Mouse (Mus musculus) midbrain, embryonic 14.5 days (tissue): ENCODE data around the gene Htr6. TPM values are rescaled to one million over a fixed set of nuclear protein-coding genes. Genes with fewer than 3 reads are reported as not detected.

ENCODE experiments used
- ATAC-seq: fragments of 200-750 bp; cut with Nextera tagmentation; 2 replicates; pipeline ENCODE4 v1.8.0; 2017; ENCODE audit warnings: moderate number of reproducible peaks, moderate library complexity; ENCODE audit not compliant: low FRiP score, low TSS enrichment
- DNase-seq: peaks from one replicate; pipeline ENCODE4 v3.0.0-alpha.2; 2015
- H3K27ac ChIP-seq: fragments of 300-500 bp; sonication (generic); replicated peaks from 2 replicates; pipeline ENCODE4 v1.5.1; 2014; ENCODE audit warnings: mild to moderate bottlenecking, low read depth, low read length, moderate library complexity
- H3K27me3 ChIP-seq: fragments of 300-500 bp; sonication (generic); 2 replicates; pipeline ENCODE4 v1.6.1; 2014; ENCODE audit warnings: low read length, control low read depth, mixed read lengths; ENCODE audit not compliant: control insufficient read depth, insufficient read depth
- H3K36me3 ChIP-seq: fragments of 300-500 bp; sonication (generic); 2 replicates; pipeline ENCODE4 v1.6.1; 2014; ENCODE audit warnings: low read length, control low read depth; ENCODE audit not compliant: control insufficient read depth, insufficient read depth
- H3K4me1 ChIP-seq: fragments of 300-500 bp; sonication (generic); 2 replicates; pipeline ENCODE4 v1.6.1; 2014; ENCODE audit warnings: mild to moderate bottlenecking, antibody characterized with exemption, low read length, control low read depth; ENCODE audit not compliant: control insufficient read depth, insufficient read depth
- H3K4me2 ChIP-seq: fragments of 300-500 bp; sonication (generic); 2 replicates; pipeline ENCODE4 v1.6.1; 2014; ENCODE audit warnings: mild to moderate bottlenecking, low read length, moderate library complexity
- H3K4me3 ChIP-seq: fragments of 300-500 bp; sonication (generic); replicated peaks from 2 replicates; pipeline ENCODE4 v1.5.1; 2014; ENCODE audit warnings: low read depth, low read length
- H3K9ac ChIP-seq: fragments of 300-500 bp; sonication (generic); replicated peaks from 2 replicates; pipeline ENCODE4 v1.6.1; 2014; ENCODE audit warnings: mild to moderate bottlenecking, low read length, moderate library complexity
- H3K9me3 ChIP-seq: fragments of 300-500 bp; sonication (generic); 2 replicates; pipeline ENCODE4 v1.6.1; 2016; ENCODE audit warnings: low read length, control low read depth, mixed read lengths; ENCODE audit not compliant: control insufficient read depth
- WGBS: fragments of 180-500 bp; shearing (Covaris S2); extraction: QIAGEN DNeasy Blood & Tissue Kit; methylation state at CpG from one replicate; pipeline ENCODE4 v1.1.7; 2014; 5-methylcytosine and 5-hydroxymethylcytosine counted together
- polyA plus RNA-seq: library from polyadenylated mRNA; unstranded; fragments of >200 nt; fragmentation: Nextera tagmentation; extraction: Ambion mirVana; gene quantifications from 2 replicates; pipeline ENCODE4 v1.2.1, GENCODE M21; 2014

The Htr6 gene
- polyA plus RNA-seq, 1 experiment from 2014 or later = 0.32 TPM

GRCm38 (mm10) chr4:139059569-139059968 lies 15.8 kb downstream of the Htr6 start:
- H3K9me3 ChIP-seq = no peaks in the 10 kb centered on the region
- H3K27ac ChIP-seq = no peak overlapping the region
- H3K4me1 ChIP-seq = peaks cover 4% of the 10 kb centered on the region; the same call in 1 of the 2 replicates
- H3K9ac ChIP-seq = no peak overlapping the region
- DNase-seq (peak; percentile 47), ATAC-seq (no peak)
- H3K36me3 ChIP-seq = no peaks in the 10 kb centered on the region
- H3K4me3 ChIP-seq = no peak overlapping the region
- WGBS = 11% methylated on average over 7 of the region's 7 CpGs
- H3K4me2 ChIP-seq = no peak overlapping the region
- H3K27me3 ChIP-seq = 0 out of 2 replicates have a peak, but pooled peaks cover 3% of the 10 kb centered on the region

GRCm38 (mm10) chr4:139058029-139058428 lies 17.3 kb downstream of the Htr6 start:
- Histone ChIP-seq H3K27me3 (no peaks in the 10 kb centered on the region), H3K4me2 (no peak overlapping the region), H3K27ac (no peak overlapping the region), H3K9ac (no peak overlapping the region), H3K4me1 (peaks cover 4% of the 10 kb centered on the region; the same call in 1 of the 2 replicates), H3K4me3 (no peak overlapping the region), H3K9me3 (no peaks in the 10 kb centered on the region), H3K36me3 (no peaks in the 10 kb centered on the region)
- DNase-seq = no peak
- 87% methylated on average over 5 of the region's 5 CpGs for whole genome bisulfite sequencing
- ATAC-seq = no peak

GRCm38 (mm10) chr4:139057291-139057690 lies 18.1 kb downstream of the Htr6 start:
- peaks cover 4% of the 10 kb centered on the region; the same call in 1 of the 2 replicates for H3K4me1 ChIP-seq
- no peak overlapping the region for H3K4me3 ChIP-seq
- H3K9ac ChIP-seq = no peak overlapping the region
- H3K9me3 ChIP-seq = no peaks in the 10 kb centered on the region
- H3K36me3 ChIP-seq = no peaks in the 10 kb centered on the region
- ATAC-seq (no peak), DNase-seq (no peak)
- H3K27ac ChIP-seq = no peak overlapping the region
- H3K27me3 ChIP-seq = no peaks in the 10 kb centered on the region
- WGBS = 80% methylated on average over 5 of the region's 5 CpGs
- H3K4me2 ChIP-seq = no peak overlapping the region

- Histone ChIP-seq H3K27me3 (no peaks in the 10 kb centered on the region), H3K4me2 (no peak overlapping the region), H3K27ac (no peak overlapping the region), H3K4me3 (no peak overlapping the region), H3K4me1 (peaks cover 4% of the 10 kb centered on the region; the same call in 1 of the 2 replicates), H3K9ac (no peak overlapping the region), H3K36me3 (no peaks in the 10 kb centered on the region), H3K9me3 (no peaks in the 10 kb centered on the region)
- ATAC-seq = no peak
- no peak for DNase-seq
- 62% methylated on average over 3 of the region's 3 CpGs for WGBS
Observed at GRCm38 (mm10) chr4:139055744-139056143, 19.6 kb downstream of the Htr6 start.

GRCm38 (mm10) chr4:139055336-139055735 lies 20.0 kb downstream of the Htr6 start:
- no peak overlapping the region for H3K4me2 ChIP-seq
- ATAC-seq = no peak
- no peak overlapping the region for H3K9ac ChIP-seq
- no peak overlapping the region for H3K27ac ChIP-seq
- DNase-seq = peak; percentile 69
- H3K4me3 ChIP-seq = no peak overlapping the region
- H3K27me3 ChIP-seq = no peaks in the 10 kb centered on the region
- WGBS = 73% methylated on average over 4 of the region's 4 CpGs
- peaks cover 4% of the 10 kb centered on the region; the same call in 1 of the 2 replicates for H3K4me1 ChIP-seq
- no peaks in the 10 kb centered on the region for H3K9me3 ChIP-seq
- no peaks in the 10 kb centered on the region for H3K36me3 ChIP-seq

- 43% methylated on average over 9 of the region's 9 CpGs for WGBS
- Histone ChIP-seq H3K4me2 (no peak overlapping the region), H3K9ac (no peak overlapping the region), H3K9me3 (no peaks in the 10 kb centered on the region), H3K27me3 (no peaks in the 10 kb centered on the region), H3K36me3 (no peaks in the 10 kb centered on the region), H3K27ac (peak overlapping the region; percentile 10; the same call in 1 of the 2 replicates), H3K4me3 (no peak overlapping the region), H3K4me1 (peaks cover 4% of the 10 kb centered on the region; the same call in 1 of the 2 replicates)
- ATAC-seq = no peak; the same call in 1 of the 2 replicates
- DNase-seq = peak; percentile 79
Observed at GRCm38 (mm10) chr4:139054300-139054923, 21.0 kb downstream of the Htr6 start.

GRCm38 (mm10) chr4:139053391-139053790 lies 22.0 kb downstream of the Htr6 start:
- Histone ChIP-seq H3K4me2 (no peak overlapping the region), H3K27ac (no peak overlapping the region), H3K36me3 (no peaks in the 10 kb centered on the region), H3K27me3 (no peaks in the 10 kb centered on the region), H3K4me3 (no peak overlapping the region), H3K9ac (no peak overlapping the region), H3K9me3 (no peaks in the 10 kb centered on the region), H3K4me1 (peaks cover 4% of the 10 kb centered on the region; the same call in 1 of the 2 replicates)
- no peak for ATAC-seq
- DNase-seq = no peak
- WGBS = 55% methylated on average over 5 of the region's 5 CpGs

- H3K9me3 ChIP-seq = no peaks in the 10 kb centered on the region
- no peak overlapping the region for H3K27ac ChIP-seq
- H3K4me1 ChIP-seq = peaks cover 4% of the 10 kb centered on the region; the same call in 1 of the 2 replicates
- WGBS = 79% methylated on average over 7 of the region's 7 CpGs
- DNase-seq = no peak
- no peak overlapping the region for H3K4me3 ChIP-seq
- H3K4me2 ChIP-seq = no peak overlapping the region
- ATAC-seq = no peak
- no peaks in the 10 kb centered on the region for H3K27me3 ChIP-seq
- no peaks in the 10 kb centered on the region for H3K36me3 ChIP-seq
- H3K9ac ChIP-seq = no peak overlapping the region
Observed at GRCm38 (mm10) chr4:139052796-139053195, 22.6 kb downstream of the Htr6 start.

- Histone ChIP-seq H3K4me2 (no peak overlapping the region), H3K36me3 (no peaks in the 10 kb centered on the region), H3K27me3 (no peaks in the 10 kb centered on the region), H3K27ac (no peak overlapping the region), H3K9ac (no peak overlapping the region), H3K4me1 (0 out of 2 replicates have a peak, but pooled peaks cover 4% of the 10 kb centered on the region), H3K9me3 (no peaks in the 10 kb centered on the region), H3K4me3 (no peak overlapping the region)
- DNase-seq (no peak), ATAC-seq (no peak)
- WGBS = 71% methylated on average over 6 of the region's 6 CpGs
Observed at GRCm38 (mm10) chr4:139048518-139048917, 26.9 kb downstream of the Htr6 start.
